Mouse (Mus musculus): Measurements from ENCODE around the gene Nbea.

The Nbea gene

GRCm38 (mm10) chr3:55783171-55784081, 400.1 kb downstream of the Nbea start:
- peak; percentile 66 to 75 for DNase-seq

GRCm38 (mm10) chr3:55782771-55783170, 400.7 kb downstream of the Nbea start:
- DNase-seq, result peak; percentile 56 to 75

DNA sequence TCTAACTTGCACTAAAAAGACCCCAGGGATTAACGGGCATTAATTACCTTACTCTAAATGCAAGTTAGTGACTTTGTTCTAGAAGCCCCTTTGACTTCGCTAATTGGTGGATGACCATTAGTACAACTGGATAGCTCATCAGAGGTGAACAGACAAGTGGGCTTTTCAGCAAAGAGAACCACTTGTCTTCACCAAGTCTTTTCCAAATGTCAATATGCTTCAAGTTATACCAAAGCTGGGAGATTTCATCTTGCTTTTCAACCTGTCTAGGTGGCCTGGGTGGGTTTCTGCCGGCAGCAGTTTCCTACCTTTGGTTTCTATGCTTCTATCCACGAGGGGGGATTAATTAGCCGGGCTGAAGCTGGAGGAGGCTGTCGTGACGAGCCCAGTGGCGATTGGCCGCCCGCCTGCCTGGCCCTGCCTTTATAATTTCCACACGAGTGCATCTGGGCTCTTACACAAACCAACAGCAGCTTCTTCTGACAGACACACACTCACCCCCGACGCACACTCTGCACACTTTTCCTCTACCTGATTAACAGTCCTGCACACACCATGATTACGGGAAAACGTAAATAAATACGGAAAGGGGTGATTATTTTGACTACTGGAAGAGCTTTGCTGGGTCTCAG, 401.3 kb downstream of the Nbea start, which contains the start of gene Mab21l1:
Mab21l1 (plus strand) TSS at position 455 of the 632 bp plus-strand sequence.
- peak; percentile 92 to 93 for DNase-seq

DNA sequence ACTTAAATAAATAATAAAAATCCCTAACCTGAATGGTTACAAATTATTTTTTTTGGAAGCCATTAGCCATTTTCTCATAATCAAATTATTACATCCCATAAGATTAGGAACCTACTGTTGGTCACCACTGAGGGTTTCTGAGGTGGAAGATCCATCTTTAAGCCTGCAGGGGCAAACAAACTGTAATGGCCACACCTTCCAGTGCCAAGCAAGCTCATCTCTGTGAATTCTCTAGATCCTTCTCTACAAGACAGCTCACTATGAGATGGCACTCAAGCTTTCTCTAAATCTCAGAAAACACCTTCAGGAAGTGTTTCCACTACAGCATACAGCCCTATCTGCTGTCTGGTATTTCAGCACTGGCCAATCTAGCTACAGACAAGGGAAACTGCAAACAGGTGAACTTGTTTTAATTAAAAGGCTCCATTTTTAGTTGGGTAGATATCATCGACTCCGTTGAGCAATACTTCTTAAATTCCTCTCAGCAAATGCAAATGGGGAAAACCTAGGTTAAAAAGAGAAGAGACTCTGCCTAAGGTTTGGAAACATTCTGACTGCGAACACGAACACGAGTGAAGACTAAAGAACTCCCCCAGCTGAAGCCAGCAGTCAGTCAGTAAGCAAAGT, 402.0 kb downstream of the Nbea start:
- DNase-seq, result peak; percentile 48 to 56

DNA sequence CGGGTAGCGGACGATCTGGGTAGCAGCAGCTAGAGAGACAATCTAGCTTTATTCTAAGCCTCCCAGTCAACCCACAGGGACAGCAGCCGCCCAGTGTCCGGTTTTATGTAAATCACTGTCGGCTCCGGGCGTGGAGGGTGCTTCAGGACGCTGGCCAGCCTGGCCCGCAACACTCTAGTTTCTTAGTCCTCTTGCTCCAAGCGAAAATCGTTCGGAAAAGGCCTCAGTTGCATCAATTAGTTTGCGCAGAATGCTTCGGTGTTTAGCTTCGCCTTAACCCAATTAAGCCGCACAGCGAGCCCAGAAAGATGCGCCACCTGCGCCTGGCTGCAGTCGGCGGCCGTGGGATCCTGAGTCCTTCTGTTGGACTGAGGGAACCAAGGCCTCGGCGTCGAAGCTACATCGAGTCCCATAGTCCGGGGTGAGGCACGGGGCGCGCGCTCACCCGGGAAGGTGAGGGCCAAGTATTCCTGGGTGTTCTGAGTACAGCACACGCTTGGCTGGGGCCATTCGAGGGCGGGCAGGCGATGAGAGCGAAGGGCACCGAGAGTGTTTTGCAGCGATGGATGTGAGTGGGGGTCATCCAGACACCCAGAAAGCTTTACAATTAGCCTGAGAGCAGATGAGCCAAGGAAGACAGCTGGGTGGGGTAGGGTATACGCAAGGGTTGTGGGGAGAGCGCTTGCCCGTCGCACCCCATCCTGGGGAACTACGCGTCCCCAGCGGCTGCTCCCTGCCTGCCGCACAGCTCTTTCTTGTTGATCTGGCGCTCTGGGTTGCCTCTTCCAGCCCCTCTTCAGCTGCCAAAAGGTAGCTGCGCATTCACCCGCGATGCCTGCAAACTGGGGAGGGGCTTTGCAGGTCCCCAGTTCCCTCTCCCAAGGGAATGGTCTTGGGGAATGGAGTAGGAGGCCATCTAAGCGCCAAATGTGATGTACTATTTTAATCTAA, 403.1 kb downstream of the Nbea start:
- peak; percentile 63 to 79 for DNase-seq

GRCm38 (mm10) chr3:55778764-55779730, 404.5 kb downstream of the Nbea start:
- peak; percentile 56 to 74 for DNase-seq

GRCm38 (mm10) chr3:55777501-55777900, 406.0 kb downstream of the Nbea start:
- peak in 1 of 2 experiments; percentile 41 for DNase-seq

- DNase-seq, result peak in 1 of 2 experiments; percentile 60
These were observed 407.7 kb downstream of the Nbea start for GRCm38 (mm10) chr3:55775753-55776152.

GRCm38 (mm10) chr3:55775245-55775644, 408.3 kb downstream of the Nbea start:
- DNase-seq, result peak in 1 of 2 experiments; percentile 62

- peak; percentile 69 to 70 for DNase-seq
These were observed 409.3 kb downstream of the Nbea start for GRCm38 (mm10) chr3:55774203-55774602.

- DNase-seq, result no peak
These were observed 414.2 kb downstream of the Nbea start for GRCm38 (mm10) chr3:55769308-55769707.

GRCm38 (mm10) chr3:55768654-55769053, 414.8 kb downstream of the Nbea start:
- no peak for DNase-seq

DNA sequence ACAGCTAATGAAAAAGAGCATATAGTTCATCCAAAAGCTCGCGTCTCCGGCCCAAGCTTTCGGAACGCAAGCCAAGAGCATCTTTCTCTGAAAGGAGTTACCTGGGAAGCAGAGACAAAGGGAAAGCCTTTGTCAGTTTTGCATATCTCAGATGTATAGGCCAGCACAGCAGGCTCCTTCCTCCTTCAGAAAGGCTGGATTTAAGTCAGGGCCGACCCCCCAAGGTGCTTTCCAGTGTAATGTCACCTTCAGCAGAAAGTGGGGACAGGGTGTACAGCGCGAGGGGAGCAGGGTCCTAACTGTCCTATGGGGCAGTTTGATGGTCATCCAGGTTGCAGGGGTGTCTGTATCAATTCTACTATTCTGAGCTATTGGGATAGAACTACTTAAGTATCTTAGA, 419.9 kb downstream of the Nbea start:
- DNase-seq, result no peak

GRCm38 (mm10) chr3:55758297-55758696, 425.2 kb downstream of the Nbea start:
- peak; percentile 40 to 43 for DNase-seq

GRCm38 (mm10) chr3:55756602-55757190, 426.8 kb downstream of the Nbea start:
- no peak for DNase-seq

DNA sequence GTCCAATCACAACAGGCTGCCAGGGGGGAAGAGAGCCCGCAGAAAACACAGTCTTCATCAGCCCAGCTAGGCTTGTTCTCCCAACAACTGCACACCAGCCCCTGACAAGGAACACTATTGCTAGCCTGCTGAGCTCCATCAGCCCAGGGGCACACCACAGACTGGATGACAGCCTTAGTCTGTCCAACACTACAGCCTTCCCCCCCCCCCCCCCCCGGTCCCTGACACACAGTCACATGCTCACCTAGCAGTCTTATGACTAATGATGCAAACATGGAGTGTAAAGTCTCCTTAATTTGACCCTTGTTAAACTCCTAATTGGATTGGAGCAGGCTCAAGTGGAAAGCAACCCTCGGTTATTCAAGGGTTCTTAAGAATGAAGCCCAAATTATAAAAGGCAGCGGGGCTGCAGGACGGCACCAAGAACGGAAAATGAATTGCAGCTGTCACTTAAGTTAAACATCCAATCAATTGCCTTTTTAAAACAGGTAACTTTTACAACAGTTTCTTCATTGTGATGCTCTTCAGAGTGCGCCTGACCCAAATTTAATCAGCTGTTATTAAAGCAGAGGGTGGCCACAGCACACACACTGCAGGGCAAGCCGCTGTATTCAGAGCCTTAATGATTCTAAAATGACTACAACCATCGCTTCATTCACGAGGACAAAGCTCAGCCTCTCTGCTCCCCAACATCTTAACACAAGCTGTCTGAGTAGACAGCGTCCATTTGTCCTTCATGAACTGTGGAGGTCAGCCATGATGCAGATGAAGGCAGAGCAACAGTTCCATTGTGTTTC, 427.5 kb downstream of the Nbea start:
- no peak for DNase-seq

GRCm38 (mm10) chr3:55754981-55755608, 428.4 kb downstream of the Nbea start:
- no peak for DNase-seq

GRCm38 (mm10) chr3:55753872-55754271, 429.6 kb downstream of the Nbea start:
- DNase-seq, result no peak

GRCm38 (mm10) chr3:55752558-55752957, 430.9 kb downstream of the Nbea start:
- no peak for DNase-seq

All from cerebellum, adult 18-20 months (tissue).